Mouse (Mus musculus): ENCODE data around the gene Hnrnpr.

- no peak for TF ChIP-seq CTCF (IDR thresholded peaks at IDR 0.05; ENCODE audit: low read depth)
- no peak for TF ChIP-seq EP300 (IDR thresholded peaks at IDR 0.05; ENCODE audit: low read depth)
Observed at GRCm38 (mm10) chr4:136261912-136262311, 48.8 kb upstream of the Hnrnpr start.

Measured in liver, embryonic 14.5 days (tissue).